Mouse (Mus musculus) thymus, adult 18-20 months (tissue): ENCODE results near the gene Jagn1.

Experiments
- DNase-seq, 2 experiments: peaks; one replicate each; pipeline ENCODE4 v3.0.0; 2022; ENCODE audit warnings: mixed read lengths in 2 of 2

Gene Jagn1

DNA sequence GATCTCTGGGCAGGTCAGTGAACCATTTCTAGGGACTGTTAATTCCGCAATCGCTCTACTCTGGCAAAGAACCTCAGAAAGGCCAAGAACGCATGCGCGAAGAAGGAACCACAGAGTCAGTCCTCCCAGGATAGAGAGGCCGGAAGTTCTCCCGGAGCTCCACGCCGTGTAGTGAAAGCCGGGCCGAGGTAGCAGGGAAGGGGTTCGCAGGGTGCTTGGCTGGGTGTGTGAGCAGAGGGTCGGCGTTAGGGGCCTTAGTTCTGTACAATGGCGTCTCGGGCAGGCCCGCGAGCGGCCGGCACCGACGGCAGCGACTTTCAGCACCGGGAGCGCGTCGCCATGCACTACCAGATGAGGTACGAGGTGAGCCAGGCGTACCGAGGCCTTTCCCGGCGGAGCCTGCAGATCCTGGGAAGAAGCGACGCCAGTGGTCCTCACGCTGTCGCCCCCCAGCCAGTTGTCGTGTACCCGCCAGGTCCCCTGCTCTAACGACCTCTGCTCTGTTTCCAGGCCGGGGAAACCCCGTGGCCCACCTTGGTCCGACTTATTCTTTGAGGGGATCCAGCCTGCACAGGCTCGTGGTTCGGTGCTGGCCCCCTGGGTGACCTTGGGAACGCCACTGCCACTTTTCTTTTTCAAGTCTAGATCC is at the start of gene Jagn1:
Jagn1 (plus strand) TSS at position 128 of the 649 bp plus-strand sequence.
- peak; percentile 80 to 87 for DNase-seq

- DNase-seq = no peak
Measured at GRCm38 (mm10) chr6:113393951-113394350, 48.4 kb upstream of the Jagn1 start.

DNA sequence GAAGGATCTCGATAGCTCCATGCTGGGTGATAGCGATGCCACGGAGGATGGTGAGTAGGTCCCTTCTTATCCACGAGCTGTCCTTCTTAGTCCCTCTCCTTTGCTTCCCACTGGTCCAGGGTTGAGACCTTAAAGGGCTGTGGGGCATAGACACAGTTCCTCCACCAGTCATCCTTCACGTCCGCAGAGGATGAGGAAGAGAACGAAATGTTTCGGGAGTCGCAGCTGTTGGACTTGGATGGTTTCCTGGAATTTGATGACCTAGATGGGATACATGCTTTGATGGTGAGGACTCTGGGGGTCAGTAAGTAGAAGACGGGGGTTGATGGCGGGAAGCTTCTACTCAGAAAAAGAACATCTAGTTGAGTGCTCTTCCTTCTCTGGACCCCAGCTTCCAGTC is 47.6 kb upstream of the Jagn1 start:
- no peak for DNase-seq

- no peak for DNase-seq
Measured at GRCm38 (mm10) chr6:113395501-113395900, 46.9 kb upstream of the Jagn1 start.

GRCm38 (mm10) chr6:113396270-113397030 is 45.9 kb upstream of the Jagn1 start:
- no peak for DNase-seq

DNA sequence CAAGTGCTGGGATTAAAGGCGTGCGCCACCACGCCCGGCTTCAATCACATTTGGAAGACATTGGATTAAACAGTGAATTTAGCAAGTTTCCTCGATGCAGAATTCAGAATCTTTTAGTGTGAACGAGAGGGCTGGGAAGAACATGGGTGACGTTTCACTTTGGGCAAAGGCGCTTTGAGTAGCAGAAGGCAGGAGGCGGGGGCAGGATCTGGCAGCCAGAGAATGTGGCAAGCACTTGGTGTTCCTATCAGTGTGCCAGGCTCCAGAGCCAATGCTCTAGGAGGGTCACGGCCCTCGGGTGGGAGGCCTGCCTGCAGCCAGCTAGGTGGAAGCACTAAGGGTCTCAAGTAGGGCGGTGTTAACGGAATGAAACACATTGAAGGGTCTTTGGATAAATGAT is 40.3 kb upstream of the Jagn1 start:
- no peak for DNase-seq

GRCm38 (mm10) chr6:113404649-113405448 is 37.5 kb upstream of the Jagn1 start:
- DNase-seq = no peak

- DNase-seq = no peak
Measured at GRCm38 (mm10) chr6:113405483-113405882, 36.9 kb upstream of the Jagn1 start.

DNA sequence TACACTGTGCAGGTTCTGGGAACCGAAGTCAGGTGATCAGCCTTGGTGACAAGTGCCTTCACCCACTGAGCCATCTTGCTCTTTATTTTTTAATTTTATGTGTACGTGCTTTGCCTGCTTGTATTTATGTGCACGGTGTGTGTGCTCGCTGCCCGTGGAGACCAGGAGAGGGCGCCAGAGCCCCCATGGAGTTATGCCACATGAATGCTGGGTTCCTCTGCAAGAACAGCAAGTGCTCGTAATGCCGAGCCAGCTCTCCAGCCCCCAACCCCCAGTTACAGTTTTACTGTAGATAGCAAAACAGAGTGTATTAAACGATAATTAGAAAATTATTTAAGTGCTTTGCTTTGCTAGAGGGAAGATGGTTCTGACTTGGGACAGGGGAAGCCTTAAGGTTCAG is 35.7 kb upstream of the Jagn1 start:
- DNase-seq = no peak

- no peak for DNase-seq
Measured at GRCm38 (mm10) chr6:113410001-113410400, 32.4 kb upstream of the Jagn1 start.

GRCm38 (mm10) chr6:113416416-113416815 is 26.0 kb upstream of the Jagn1 start:
- no peak for DNase-seq

DNA sequence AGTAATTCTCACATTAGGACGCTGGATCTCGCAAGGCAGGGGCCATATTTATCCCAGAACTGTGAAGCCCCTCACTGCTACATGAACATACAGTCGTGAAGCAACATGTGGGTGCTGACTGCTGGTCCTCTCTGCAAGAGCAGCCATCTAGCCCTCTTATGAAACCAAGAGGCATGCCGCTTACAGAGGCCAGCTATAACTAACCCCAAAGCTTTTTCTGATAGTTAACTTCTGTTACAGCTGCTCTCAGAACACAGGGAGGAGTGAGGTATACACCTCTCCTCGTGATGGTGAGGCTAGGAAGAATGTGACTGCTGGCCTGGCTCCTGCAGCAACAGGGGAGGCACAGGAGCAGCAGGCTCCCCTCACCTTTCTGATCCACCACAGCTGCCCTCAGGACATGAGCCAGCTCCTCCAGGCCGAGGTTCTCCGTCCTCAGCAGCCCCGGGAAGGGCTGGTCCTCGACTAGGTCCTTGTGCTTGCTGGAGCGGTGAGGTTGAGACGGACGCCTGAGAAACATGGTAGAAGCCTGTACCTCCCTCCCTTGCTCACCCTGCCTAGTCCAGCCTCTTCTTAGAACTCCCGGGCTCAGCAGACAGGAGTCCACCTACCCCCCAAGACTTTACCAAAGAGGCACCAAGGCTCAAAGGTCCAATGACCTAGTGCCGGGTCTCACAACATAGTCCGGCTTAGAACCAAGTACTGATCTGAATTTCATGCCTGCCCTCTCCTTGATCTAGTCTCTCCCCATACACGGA is 23.7 kb upstream of the Jagn1 start:
- no peak for DNase-seq

GRCm38 (mm10) chr6:113419199-113419587 is 23.2 kb upstream of the Jagn1 start, which contains the start of gene Rpusd3:
Gene Rpusd3, minus strand, starts transcription at chr6:113419340.
- DNase-seq = peak; percentile 94 to 96

- no peak for DNase-seq
Measured at GRCm38 (mm10) chr6:113423000-113423399, 19.4 kb upstream of the Jagn1 start.

- no peak for DNase-seq
Measured at GRCm38 (mm10) chr6:113424187-113424586, 18.2 kb upstream of the Jagn1 start.

DNA sequence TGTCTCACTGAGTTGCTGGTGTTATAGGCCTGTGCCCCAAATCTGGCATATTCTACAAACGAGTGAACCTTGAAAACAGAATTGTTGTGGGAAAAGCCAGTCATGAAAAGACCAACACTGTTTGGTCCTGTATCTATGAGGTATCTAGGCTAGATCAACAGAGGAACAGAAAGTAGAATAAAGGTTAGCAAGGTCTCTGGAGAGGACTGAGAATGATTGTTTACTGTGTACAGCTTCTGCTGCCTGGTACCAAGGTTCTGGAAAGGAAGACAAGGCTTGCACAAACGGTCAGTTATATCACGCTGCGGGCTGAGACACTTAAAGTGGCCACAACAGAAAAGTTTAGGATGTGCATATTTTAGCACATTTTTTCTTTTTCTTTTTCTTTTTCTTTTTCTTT is 15.7 kb upstream of the Jagn1 start:
- no peak for DNase-seq

- DNase-seq = no peak
Measured at GRCm38 (mm10) chr6:113427397-113427796, 15.0 kb upstream of the Jagn1 start.

GRCm38 (mm10) chr6:113428006-113428405 is 14.4 kb upstream of the Jagn1 start:
- no peak for DNase-seq

DNA sequence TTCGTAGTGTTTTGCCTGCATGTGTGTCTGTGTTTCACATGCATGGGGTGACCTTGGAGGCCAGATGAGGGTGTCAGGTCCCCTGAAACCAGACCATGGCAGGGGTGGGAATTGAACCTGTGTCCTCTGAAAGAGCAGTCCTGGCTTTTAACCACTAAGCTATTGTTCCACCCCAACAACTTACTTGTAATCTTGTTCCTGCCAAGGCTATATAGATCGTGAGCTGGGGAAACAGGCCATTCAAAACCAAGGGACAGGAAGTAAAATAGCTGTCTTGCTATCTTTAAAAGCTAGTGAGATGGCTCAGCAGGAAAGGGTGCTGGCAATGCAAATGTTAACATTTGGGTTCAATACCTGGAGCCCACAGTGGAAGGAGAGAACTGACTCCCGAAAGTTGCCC is 12.4 kb upstream of the Jagn1 start:
- DNase-seq = no peak

DNA sequence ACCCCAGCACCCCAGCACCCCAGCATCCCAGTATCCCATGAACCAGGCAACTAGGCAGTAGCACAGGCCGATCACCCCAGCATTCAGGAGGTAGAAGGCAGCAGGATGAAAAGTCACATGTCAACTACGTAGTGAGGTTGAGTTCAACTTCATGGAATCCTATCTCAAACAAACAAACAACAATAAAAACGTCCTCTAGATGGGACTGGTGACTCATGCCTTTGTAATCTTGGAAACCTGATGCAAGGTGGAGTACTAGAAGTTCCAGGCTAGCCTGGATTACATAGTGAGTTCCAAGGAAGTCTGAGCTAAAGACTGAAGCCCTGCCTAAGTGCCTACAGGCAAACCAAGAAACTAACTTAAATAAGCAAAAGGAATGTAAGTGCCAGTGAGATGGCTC is 11.5 kb upstream of the Jagn1 start:
- DNase-seq = no peak

DNA sequence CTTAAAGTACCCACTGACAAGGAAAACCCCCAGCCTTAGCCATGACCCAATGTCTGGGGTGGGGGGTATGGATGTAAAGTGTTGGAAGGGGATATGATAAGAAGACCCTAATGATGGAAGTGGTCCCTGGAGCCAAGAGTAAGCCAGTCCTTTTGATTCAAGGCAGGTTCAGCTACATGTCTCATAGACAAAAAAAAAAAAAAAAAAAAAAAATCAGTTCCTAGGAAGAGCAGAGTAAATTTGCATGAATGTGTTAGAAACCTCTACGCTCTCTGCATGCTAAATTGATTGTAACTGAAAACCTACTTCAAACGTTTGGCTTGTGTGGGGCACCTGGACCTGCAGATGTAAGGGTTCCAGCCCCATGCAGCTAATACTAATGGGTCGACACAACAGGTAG is 10.6 kb upstream of the Jagn1 start:
- no peak for DNase-seq

DNA sequence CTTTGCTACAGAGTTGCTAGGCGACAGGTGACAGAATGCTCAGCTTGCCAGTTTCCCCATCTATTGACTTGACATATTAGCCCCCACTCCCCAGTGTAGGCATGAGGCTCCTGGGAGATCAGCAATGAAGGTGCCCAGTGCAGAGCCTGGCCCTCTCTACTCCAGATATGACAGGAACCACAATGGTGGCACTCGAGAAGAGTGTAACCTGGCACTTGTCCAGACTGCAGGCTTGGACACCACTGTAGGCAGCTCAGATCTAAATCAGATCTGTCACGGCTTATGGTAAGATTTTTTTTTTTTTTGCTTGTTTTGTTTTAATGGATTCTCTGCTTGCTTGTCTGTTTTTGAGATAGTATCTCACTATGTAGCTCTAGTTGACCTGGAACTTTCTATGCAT is 8.7 kb upstream of the Jagn1 start:
- DNase-seq = no peak

DNA sequence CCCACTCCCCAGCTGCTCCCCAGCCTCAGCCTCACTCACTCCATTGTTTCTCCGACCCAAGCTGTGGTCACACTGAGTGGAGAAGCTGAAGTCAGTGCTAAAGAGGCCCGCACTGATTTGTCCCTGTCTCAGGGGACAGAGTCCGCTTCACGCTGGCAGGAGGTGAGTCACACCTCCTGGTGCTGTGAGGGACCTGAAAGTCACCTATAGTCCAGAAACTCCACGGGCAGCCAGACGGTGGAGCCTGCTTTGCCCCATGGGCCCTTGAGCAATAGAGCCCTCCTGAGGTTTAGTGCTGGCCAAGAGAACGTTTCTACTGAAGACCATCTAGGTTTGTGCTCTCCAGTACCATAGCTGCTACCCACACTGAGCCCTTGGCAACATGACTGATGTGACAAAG is 7.7 kb upstream of the Jagn1 start:
- no peak for DNase-seq
